Mouse (Mus musculus) myocyte (in vitro differentiated cells): Measurements from ENCODE around the gene Sipa1l2. TPM values are rescaled to one million over a fixed set of nuclear protein-coding genes. Genes with fewer than 3 reads are reported as not detected.

Experiments
- H3K27me3 ChIP-seq: one replicate; pipeline ENCODE4 v1.6.1; 2011; ENCODE audit not compliant: control insufficient read depth, insufficient read depth, insufficient read length
- H3K36me3 ChIP-seq: one replicate; pipeline ENCODE4 v1.6.1; 2011; ENCODE audit not compliant: control insufficient read depth, insufficient read depth
- H3K4me2 ChIP-seq: one replicate; pipeline ENCODE4 v1.6.1; 2011; ENCODE audit warnings: low read depth, control low read depth
- H3K4me3 ChIP-seq: one replicate; pipeline ENCODE4 v1.5.1; 2011; ENCODE audit warnings: mild to moderate bottlenecking, control low read depth, moderate library complexity
- H3K79me2 ChIP-seq: one replicate; pipeline ENCODE4 v1.6.1; 2011; ENCODE audit not compliant: control insufficient read depth, insufficient read depth
- H3ac ChIP-seq: one replicate; pipeline ENCODE4 v1.6.1; 2011; ENCODE audit not compliant: control insufficient read depth, insufficient read length
- CEBPB ChIP-seq: IDR thresholded peaks from 2 replicates; pipeline ENCODE4 v1.6.1; 2011; ENCODE audit warnings: mild to moderate bottlenecking, moderate library complexity; ENCODE audit not compliant: poor library complexity, insufficient read depth, severe bottlenecking
- E2F4 ChIP-seq: IDR thresholded peaks from one replicate; pipeline ENCODE4 v1.6.1; 2011; ENCODE audit warnings: mild to moderate bottlenecking, control low read depth, moderate library complexity; ENCODE audit not compliant: insufficient read depth
- MAX ChIP-seq: IDR thresholded peaks from one replicate; pipeline ENCODE4 v1.6.1; 2011; ENCODE audit warnings: low read depth, mild to moderate bottlenecking, control low read depth
- MYOD1 ChIP-seq, 3 experiments: IDR thresholded peaks; one replicate each; pipeline ENCODE4 v1.6.1; 2011; ENCODE audit warnings: control low read depth in 2 of 3, low read depth in 2 of 3, mild to moderate bottlenecking in 2 of 3, moderate library complexity in 1 of 3; ENCODE audit not compliant: insufficient read length in 2 of 3, control insufficient read depth in 1 of 3
- MYOG ChIP-seq, 3 experiments: IDR thresholded peaks; one replicate each; pipeline ENCODE4 v1.6.1; 2011; ENCODE audit warnings: control low read depth in 2 of 3, low read depth in 2 of 3, mild to moderate bottlenecking in 2 of 3; ENCODE audit not compliant: insufficient read length in 2 of 3, control insufficient read depth in 1 of 3, insufficient read depth in 1 of 3
- POLR2A ChIP-seq: IDR thresholded peaks from one replicate; pipeline ENCODE4 v1.6.1; 2011; ENCODE audit warnings: low read depth, mild to moderate bottlenecking, control low read depth, moderate library complexity; ENCODE audit not compliant: insufficient read length
- POLR2AphosphoS2 ChIP-seq: IDR thresholded peaks from one replicate; pipeline ENCODE4 v1.6.1; 2011; ENCODE audit warnings: low read depth, control low read depth; ENCODE audit not compliant: insufficient read length
- REST ChIP-seq: IDR thresholded peaks from one replicate; pipeline ENCODE4 v1.6.1; 2011; ENCODE audit warnings: mild to moderate bottlenecking, control low read depth, moderate library complexity; ENCODE audit not compliant: insufficient read depth, insufficient read length
- SRF ChIP-seq: IDR thresholded peaks from one replicate; pipeline ENCODE4 v1.6.1; 2011; ENCODE audit warnings: low read depth; ENCODE audit not compliant: control insufficient read depth, insufficient read length
- TCF12 ChIP-seq: IDR thresholded peaks from one replicate; pipeline ENCODE4 v1.6.1; 2011; ENCODE audit warnings: mild to moderate bottlenecking, control low read depth; ENCODE audit not compliant: poor library complexity, insufficient read depth, severe bottlenecking
- TCF3 ChIP-seq: IDR thresholded peaks from one replicate; pipeline ENCODE4 v1.6.1; 2011; ENCODE audit warnings: low read depth, control low read depth; ENCODE audit not compliant: insufficient read length
- USF1 ChIP-seq: IDR thresholded peaks from one replicate; pipeline ENCODE4 v1.6.1; 2011; ENCODE audit warnings: low read depth, mild to moderate bottlenecking, control low read depth, moderate library complexity
- polyA plus RNA-seq: library from polyadenylated mRNA; unstranded; fragments of >200 nt; fragmentation: generic; extraction: Trizol; gene quantifications from one replicate; pipeline ENCODE4 v1.2.1, GENCODE M21; 2012; ENCODE audit warnings: missing spikeins

Gene Sipa1l2
- polyA plus RNA-seq, 1 experiment = 16.2 TPM

- no peak overlapping the region for H3ac ChIP-seq
- TF ChIP-seq E2F4 (no peak), POLR2A (no peak), SRF (no peak), POLR2AphosphoS2 (no peak), CEBPB (no peak), MYOG (IDR thresholded peaks at IDR 0.05; ENCODE audit: control insufficient read depth in 1 of 3, insufficient read depth in 1 of 3, insufficient read length in 2 of 3, low read depth in 2 of 3) (no peak), USF1 (no peak), TCF3 (no peak), MAX (no peak), REST (no peak), MYOD1 (IDR thresholded peaks at IDR 0.05; ENCODE audit: control insufficient read depth in 1 of 3, insufficient read length in 2 of 3, low read depth in 2 of 3) (no peak), TCF12 (no peak)
- H3K4me2 ChIP-seq = no peak overlapping the region
- no peaks in the 10 kb centered on the region for H3K36me3 ChIP-seq
- H3K79me2 ChIP-seq = no peaks in the 10 kb centered on the region
- no peak overlapping the region for H3K4me3 ChIP-seq
- no peaks in the 10 kb centered on the region for H3K27me3 ChIP-seq
These were observed 41.7 kb downstream of the Sipa1l2 start for GRCm38 (mm10) chr8:125527941-125528340.

- H3K4me3 ChIP-seq = no peak overlapping the region
- no peaks in the 10 kb centered on the region for H3K79me2 ChIP-seq
- H3K36me3 ChIP-seq = no peaks in the 10 kb centered on the region
- H3K4me2 ChIP-seq = no peak overlapping the region
- no peak for TF ChIP-seq REST
- TF ChIP-seq TCF12 = no peak
- no peak for TF ChIP-seq POLR2AphosphoS2
- no peak overlapping the region for H3ac ChIP-seq
- no peaks in the 10 kb centered on the region for H3K27me3 ChIP-seq
These were observed 42.6 kb downstream of the Sipa1l2 start for GRCm38 (mm10) chr8:125526999-125527398.

- TF ChIP-seq USF1 (no peak), SRF (no peak), CEBPB (no peak), POLR2A (no peak), MYOG (IDR thresholded peaks at IDR 0.05; ENCODE audit: control insufficient read depth in 1 of 3, insufficient read depth in 1 of 3, insufficient read length in 2 of 3, low read depth in 2 of 3) (no peak), REST (no peak), TCF3 (no peak), TCF12 (no peak), MAX (no peak), MYOD1 (IDR thresholded peaks at IDR 0.05; ENCODE audit: control insufficient read depth in 1 of 3, insufficient read length in 2 of 3, low read depth in 2 of 3) (no peak), E2F4 (no peak), POLR2AphosphoS2 (no peak)
- H3ac ChIP-seq = no peak overlapping the region
- no peaks in the 10 kb centered on the region for H3K79me2 ChIP-seq
- no peak overlapping the region for H3K4me3 ChIP-seq
- no peak overlapping the region for H3K4me2 ChIP-seq
- no peaks in the 10 kb centered on the region for H3K36me3 ChIP-seq
- no peaks in the 10 kb centered on the region for H3K27me3 ChIP-seq
These were observed 43.0 kb downstream of the Sipa1l2 start for GRCm38 (mm10) chr8:125526582-125526981.

GRCm38 (mm10) chr8:125524479-125524878 lies 45.1 kb downstream of the Sipa1l2 start:
- TF ChIP-seq E2F4 (no peak), TCF12 (no peak), CEBPB (no peak), POLR2AphosphoS2 (no peak)
- Histone ChIP-seq H3K4me3 (no peak overlapping the region), H3K4me2 (no peak overlapping the region), H3K79me2 (no peaks in the 10 kb centered on the region), H3K36me3 (no peaks in the 10 kb centered on the region), H3ac (no peak overlapping the region), H3K27me3 (no peaks in the 10 kb centered on the region)

DNA sequence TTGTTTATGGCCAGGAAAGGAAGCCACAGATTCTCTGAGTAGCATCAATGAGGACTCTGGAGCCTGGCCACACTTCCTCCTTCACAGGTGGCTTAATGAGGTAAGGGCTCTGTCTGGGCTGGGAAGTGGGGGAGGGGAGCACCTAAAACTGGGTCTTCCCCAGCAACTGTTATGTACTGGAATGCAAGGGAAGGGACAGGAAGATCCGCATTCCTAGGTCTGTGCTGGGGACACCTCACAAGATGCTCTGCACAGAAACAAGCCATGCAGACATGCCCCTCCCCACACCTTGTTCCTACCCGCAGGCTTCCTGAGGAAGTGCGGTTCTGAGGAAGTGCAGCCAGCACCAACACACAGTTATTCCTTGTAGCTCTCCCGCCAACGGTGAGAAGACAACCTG lies 46.4 kb downstream of the Sipa1l2 start:
- TF ChIP-seq E2F4 (no peak), MYOG (IDR thresholded peaks at IDR 0.05; ENCODE audit: control insufficient read depth in 1 of 3, insufficient read depth in 1 of 3, insufficient read length in 2 of 3, low read depth in 2 of 3) (no peak), POLR2A (no peak), SRF (no peak), MYOD1 (IDR thresholded peaks at IDR 0.05; ENCODE audit: control insufficient read depth in 1 of 3, insufficient read length in 2 of 3, low read depth in 2 of 3) (no peak), USF1 (no peak), TCF3 (no peak), MAX (no peak), CEBPB (no peak), TCF12 (no peak), REST (no peak), POLR2AphosphoS2 (no peak)
- H3K79me2 ChIP-seq = no peaks in the 10 kb centered on the region
- no peak overlapping the region for H3K4me3 ChIP-seq
- no peaks in the 10 kb centered on the region for H3K36me3 ChIP-seq
- H3K27me3 ChIP-seq = no peaks in the 10 kb centered on the region
- no peak overlapping the region for H3ac ChIP-seq
- no peak overlapping the region for H3K4me2 ChIP-seq
